Mouse (Mus musculus) embryonic facial prominence, embryonic 11.5 days (tissue): ENCODE measurements around the gene B3galt6. TPM values are rescaled to one million over a fixed set of nuclear protein-coding genes. Genes with fewer than 3 reads are reported as not detected.

ENCODE experiments used
- ATAC-seq: fragments of 200-750 bp; cut with Nextera tagmentation; replicated peaks from 2 replicates; pipeline ENCODE4 v1.8.0; 2017; ENCODE audit warnings: low read depth; ENCODE audit not compliant: insufficient number of reproducible peaks, low FRiP score, low TSS enrichment
- DNase-seq: peaks from one replicate; pipeline ENCODE4 v3.0.0-alpha.2; 2015; ENCODE audit warnings: low spot score
- H3K27ac ChIP-seq: fragments of 300-500 bp; sonication (generic); replicated peaks from 2 replicates; pipeline ENCODE4 v1.5.1; 2014; ENCODE audit warnings: mild to moderate bottlenecking, low read depth, low read length, control low read depth
- H3K27me3 ChIP-seq: fragments of 300-500 bp; sonication (generic); 2 replicates; pipeline ENCODE4 v1.6.1; 2014; ENCODE audit warnings: mild to moderate bottlenecking, low read length, moderate library complexity, mixed read lengths; ENCODE audit not compliant: control insufficient read depth, insufficient read depth
- H3K36me3 ChIP-seq: fragments of 300-500 bp; sonication (generic); replicated peaks from 2 replicates; pipeline ENCODE4 v1.6.1; 2014; ENCODE audit warnings: low read depth, mild to moderate bottlenecking, low read length, moderate library complexity, mixed read lengths; ENCODE audit not compliant: control insufficient read depth, insufficient read depth
- H3K4me1 ChIP-seq: fragments of 300-500 bp; sonication (generic); 2 replicates; pipeline ENCODE4 v1.6.1; 2014; ENCODE audit warnings: low read length, mixed read lengths; ENCODE audit not compliant: control insufficient read depth, insufficient read depth
- H3K4me2 ChIP-seq: fragments of 300-500 bp; sonication (generic); 2 replicates; pipeline ENCODE4 v1.6.1; 2014; ENCODE audit warnings: low read depth, mild to moderate bottlenecking, control low read depth, low read length, moderate library complexity
- H3K4me3 ChIP-seq: fragments of 300-500 bp; sonication (generic); 2 replicates; pipeline ENCODE4 v1.5.1; 2014; ENCODE audit warnings: low read depth, low read length, control low read depth
- H3K9ac ChIP-seq: fragments of 300-500 bp; sonication (generic); replicated peaks from 2 replicates; pipeline ENCODE4 v1.6.1; 2014; ENCODE audit warnings: mild to moderate bottlenecking, control low read depth, low read length
- H3K9me3 ChIP-seq: fragments of 300-500 bp; sonication (generic); replicated peaks from 2 replicates; pipeline ENCODE4 v1.6.1; 2016; ENCODE audit warnings: mild to moderate bottlenecking, low read length, inconsistent platforms, mixed read lengths; ENCODE audit not compliant: control insufficient read depth
- whole genome bisulfite sequencing: fragments of 180-500 bp; shearing (Covaris S2); extraction: QIAGEN DNeasy Blood & Tissue Kit; methylation state at CpG from one replicate; pipeline ENCODE4 v1.1.7; 2014; 5-methylcytosine and 5-hydroxymethylcytosine counted together
- polyA plus RNA-seq: library from polyadenylated mRNA; unstranded; fragments of >200 nt; fragmentation: Nextera tagmentation; extraction: Ambion mirVana; gene quantifications from 2 replicates; pipeline ENCODE4 v1.2.1, GENCODE M21; 2014

B3galt6 gene
- polyA plus RNA-seq, 1 experiment from 2014 or later: 18.9 TPM

- Histone ChIP-seq H3K9ac (no peak overlapping the region), H3K27me3 (no peaks in the 10 kb centered on the region), H3K4me2 (no peak overlapping the region), H3K4me3 (no peak overlapping the region), H3K27ac (no peak overlapping the region), H3K9me3 (no peaks in the 10 kb centered on the region), H3K36me3 (no peaks in the 10 kb centered on the region), H3K4me1 (no peaks in the 10 kb centered on the region)
- 18% methylated on average over 2 of the region's 2 CpGs for WGBS
- ATAC-seq (no peak), DNase-seq (no peak)
Measured at GRCm38 (mm10) chr4:155983788-155984187, 8.7 kb downstream of the B3galt6 start.

GRCm38 (mm10) chr4:155981436-155982082, 10.9 kb downstream of the B3galt6 start:
- Histone ChIP-seq H3K27me3 (no peaks in the 10 kb centered on the region), H3K4me3 (no peak overlapping the region), H3K36me3 (no peaks in the 10 kb centered on the region), H3K27ac (no peak overlapping the region), H3K4me2 (no peak overlapping the region), H3K4me1 (no peaks in the 10 kb centered on the region), H3K9me3 (no peaks in the 10 kb centered on the region), H3K9ac (no peak overlapping the region)
- ATAC-seq: no peak
- no peak for DNase-seq
- 76% methylated on average over 11 of the region's 12 CpGs for WGBS

- Histone ChIP-seq H3K4me3 (no peak overlapping the region), H3K9ac (no peak overlapping the region), H3K27me3 (no peaks in the 10 kb centered on the region), H3K4me2 (no peak overlapping the region), H3K27ac (no peak overlapping the region), H3K36me3 (no peaks in the 10 kb centered on the region), H3K4me1 (no peaks in the 10 kb centered on the region), H3K9me3 (no peaks in the 10 kb centered on the region)
- WGBS: 79% methylated on average over 2 of the region's 2 CpGs
- DNase-seq (no peak), ATAC-seq (no peak)
Measured at GRCm38 (mm10) chr4:155973239-155973638, 19.2 kb downstream of the B3galt6 start.

- no peaks in the 10 kb centered on the region for H3K27me3 ChIP-seq
- no peak for ATAC-seq
- H3K4me2 ChIP-seq: no peak overlapping the region
- 43% methylated on average over 6 of the region's 6 CpGs for WGBS
- DNase-seq: no peak
- H3K4me3 ChIP-seq: no peak overlapping the region
- no peak overlapping the region for H3K9ac ChIP-seq
- no peaks in the 10 kb centered on the region for H3K36me3 ChIP-seq
- H3K9me3 ChIP-seq: no peaks in the 10 kb centered on the region
- H3K4me1 ChIP-seq: no peaks in the 10 kb centered on the region
- no peak overlapping the region for H3K27ac ChIP-seq
Measured at GRCm38 (mm10) chr4:155972651-155973050, 19.8 kb downstream of the B3galt6 start.

GRCm38 (mm10) chr4:155970286-155970685, 22.2 kb downstream of the B3galt6 start:
- no peak overlapping the region for H3K9ac ChIP-seq
- no peak overlapping the region for H3K27ac ChIP-seq
- H3K36me3 ChIP-seq: no peaks in the 10 kb centered on the region; the same call in 1 of the 2 replicates
- DNase-seq: no peak
- no peaks in the 10 kb centered on the region for H3K27me3 ChIP-seq
- WGBS: 68% methylated on average over 5 of the region's 5 CpGs
- H3K9me3 ChIP-seq: no peaks in the 10 kb centered on the region
- H3K4me3 ChIP-seq: no peak overlapping the region
- H3K4me2 ChIP-seq: no peak overlapping the region
- no peaks in the 10 kb centered on the region for H3K4me1 ChIP-seq
- no peak for ATAC-seq

GRCm38 (mm10) chr4:155969043-155969653, 23.3 kb downstream of the B3galt6 start:
- no peak overlapping the region for H3K27ac ChIP-seq
- H3K4me2 ChIP-seq: no peak overlapping the region
- WGBS: 84% methylated on average over 13 of the region's 13 CpGs
- H3K4me1 ChIP-seq: no peaks in the 10 kb centered on the region
- H3K9me3 ChIP-seq: no peaks in the 10 kb centered on the region
- no peak overlapping the region for H3K4me3 ChIP-seq
- ATAC-seq (no peak), DNase-seq (no peak)
- no peak overlapping the region for H3K9ac ChIP-seq
- no peaks in the 10 kb centered on the region for H3K27me3 ChIP-seq
- H3K36me3 ChIP-seq: no peaks in the 10 kb centered on the region; the same call in 1 of the 2 replicates

- WGBS: 89% methylated on average over 11 of the region's 11 CpGs
- no peak overlapping the region for H3K4me2 ChIP-seq
- H3K27ac ChIP-seq: no peak overlapping the region
- no peaks in the 10 kb centered on the region for H3K4me1 ChIP-seq
- DNase-seq (no peak), ATAC-seq (no peak)
- H3K36me3 ChIP-seq: peaks cover 3% of the 10 kb centered on the region; the same call in 1 of the 2 replicates
- H3K9me3 ChIP-seq: no peaks in the 10 kb centered on the region
- H3K27me3 ChIP-seq: no peaks in the 10 kb centered on the region
- no peak overlapping the region for H3K4me3 ChIP-seq
- no peak overlapping the region for H3K9ac ChIP-seq
Measured at GRCm38 (mm10) chr4:155964396-155964795, 28.1 kb downstream of the B3galt6 start.

- ATAC-seq (no peak), DNase-seq (no peak)
- Histone ChIP-seq H3K9me3 (no peaks in the 10 kb centered on the region), H3K4me3 (peak overlapping the region; percentile 53), H3K4me1 (no peaks in the 10 kb centered on the region), H3K36me3 (peaks cover 3% of the 10 kb centered on the region; the same call in 1 of the 2 replicates), H3K4me2 (peak overlapping the region; percentile 95), H3K9ac (peak overlapping the region; percentile 69), H3K27ac (no peak overlapping the region), H3K27me3 (no peaks in the 10 kb centered on the region)
- WGBS: 48% methylated on average over 7 of the region's 7 CpGs
Measured at GRCm38 (mm10) chr4:155963106-155963505, 29.3 kb downstream of the B3galt6 start.
